Mouse (Mus musculus): ENCODE results near the gene Ubl3.

GRCm38 (mm10) chr5:148588987-148589386 lies 36.4 kb upstream of the Ubl3 start:
- TF ChIP-seq POLR2A (IDR thresholded peaks at IDR 0.05; ENCODE audit: extremely low read depth, insufficient read depth, low read length) (no peak), CTCF (IDR thresholded peaks at IDR 0.05; ENCODE audit: low read depth, low read length) (no peak)
